Mouse (Mus musculus) testis, adult 2 months (tissue): ENCODE data around the gene Pgam5.

Experiments used
- CTCF ChIP-seq: fragments of 200-500 bp; IDR thresholded peaks from 2 replicates; pipeline ENCODE4 v1.5.1; 2012; ENCODE audit warnings: low read depth, mild to moderate bottlenecking, inconsistent platforms, low read length, moderate library complexity; ENCODE audit not compliant: control insufficient read depth, insufficient read depth, insufficient replicate concordance
- POLR2A ChIP-seq: fragments of 200-500 bp; IDR thresholded peaks from 2 replicates; pipeline ENCODE4 v1.6.1; 2012; ENCODE audit warnings: low read depth, mild to moderate bottlenecking, inconsistent platforms, low read length, moderate library complexity; ENCODE audit not compliant: control insufficient read depth

GRCm38 (mm10) chr5:110286446-110287083 is 16.9 kb upstream of the Pgam5 start:
- TF ChIP-seq POLR2A (no peak), CTCF (no peak)
